Mouse (Mus musculus) retina, adult 2 months (tissue): ENCODE data around the gene Nasp.

Experiments used
- DNase-seq: peaks from one replicate; pipeline ENCODE4 v3.0.0-alpha.2; 2012; ENCODE audit warnings: low read depth, low spot score

Nasp gene

DNA sequence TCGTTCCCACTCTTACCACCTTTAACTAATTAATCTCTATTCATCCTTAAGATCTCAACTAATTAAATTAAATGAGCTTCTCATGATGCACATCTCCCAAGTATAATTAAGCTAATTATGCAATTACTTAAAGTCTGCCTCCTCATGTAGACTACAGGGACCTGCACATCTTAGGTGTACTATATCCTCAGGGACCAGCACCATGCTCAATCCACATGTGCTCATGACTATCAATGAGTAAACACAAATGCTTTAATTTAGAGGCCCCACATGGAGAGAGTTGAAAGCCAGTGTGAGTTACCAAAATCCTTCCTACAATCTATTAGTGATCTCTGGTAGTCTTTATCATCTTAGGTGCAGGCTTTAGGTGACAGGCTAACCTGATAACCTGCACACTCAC lies 7.5 kb upstream of the Nasp start:
- no peak for DNase-seq

DNA sequence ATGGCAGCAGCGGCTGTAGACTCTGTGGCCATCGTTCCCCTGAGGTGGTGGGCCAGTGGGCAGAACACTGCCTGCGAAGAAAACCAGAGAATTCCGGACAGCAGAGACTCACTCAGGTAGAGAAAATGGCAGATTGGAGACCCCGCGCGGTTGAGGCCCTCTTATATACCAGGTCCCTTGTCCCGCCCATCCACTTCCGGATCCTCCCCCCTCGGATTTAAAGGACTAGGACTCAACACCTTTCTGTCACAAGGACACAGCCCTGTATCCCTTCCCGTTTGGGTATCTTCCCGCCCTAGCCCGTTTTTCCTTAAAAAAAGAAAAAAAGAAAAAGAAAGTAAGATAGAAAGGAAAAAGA lies 403 bp downstream of the Nasp start:
- peak; percentile 81 for DNase-seq

DNA sequence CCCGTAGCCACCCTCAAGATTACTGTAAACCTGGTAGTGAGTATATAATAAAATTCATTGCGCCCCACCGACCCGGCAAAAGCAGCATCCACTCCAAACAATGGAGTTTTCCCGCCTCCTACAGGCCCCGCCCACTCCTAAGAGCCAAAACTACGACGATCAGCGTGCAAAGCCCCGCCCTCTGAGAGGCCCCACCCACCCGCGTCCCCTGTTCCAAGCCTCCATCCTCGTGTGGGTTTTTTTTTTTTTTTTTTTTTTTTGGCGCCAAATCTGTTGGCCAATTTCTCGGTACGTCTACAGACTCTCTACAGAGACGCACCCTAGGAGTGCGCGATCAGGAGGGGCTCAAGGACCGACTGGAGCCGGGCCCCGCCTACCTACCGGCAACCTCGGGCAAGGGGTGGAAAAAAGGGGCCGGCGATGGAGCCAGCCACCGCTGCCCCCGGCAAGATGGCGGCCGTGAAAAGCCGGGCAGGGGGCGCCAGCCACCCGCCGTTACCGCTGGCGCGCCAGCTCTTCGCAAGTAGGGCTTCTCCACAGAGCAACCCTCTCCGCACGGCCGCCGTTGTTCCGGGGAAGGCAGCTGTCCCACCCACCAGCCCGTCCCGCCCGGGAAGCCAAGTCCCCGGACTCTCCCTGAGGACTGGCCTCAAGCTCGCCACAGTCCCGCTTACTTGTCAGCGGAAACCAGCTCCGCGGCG lies 933 bp downstream of the Nasp start:
- DNase-seq, result no peak

DNA sequence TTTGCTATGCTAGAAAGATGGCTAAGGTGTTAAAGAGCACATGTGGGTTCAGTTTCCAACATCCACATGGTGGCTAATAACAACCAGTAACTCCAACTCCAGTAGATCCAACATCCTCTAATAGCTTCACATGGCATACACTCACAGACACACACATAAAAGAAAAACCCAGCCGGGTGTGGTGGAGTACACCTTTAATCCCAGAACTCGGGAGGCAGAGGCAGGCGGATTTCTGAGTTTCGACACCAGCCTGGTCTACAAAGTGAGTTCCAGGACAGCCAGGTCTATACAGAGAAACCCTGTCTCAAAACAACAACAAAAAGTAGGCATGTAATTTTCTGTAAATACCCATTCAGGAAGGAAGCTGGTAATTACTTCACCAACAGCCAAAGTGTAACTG lies 2.9 kb downstream of the Nasp start:
- DNase-seq, result no peak

DNA sequence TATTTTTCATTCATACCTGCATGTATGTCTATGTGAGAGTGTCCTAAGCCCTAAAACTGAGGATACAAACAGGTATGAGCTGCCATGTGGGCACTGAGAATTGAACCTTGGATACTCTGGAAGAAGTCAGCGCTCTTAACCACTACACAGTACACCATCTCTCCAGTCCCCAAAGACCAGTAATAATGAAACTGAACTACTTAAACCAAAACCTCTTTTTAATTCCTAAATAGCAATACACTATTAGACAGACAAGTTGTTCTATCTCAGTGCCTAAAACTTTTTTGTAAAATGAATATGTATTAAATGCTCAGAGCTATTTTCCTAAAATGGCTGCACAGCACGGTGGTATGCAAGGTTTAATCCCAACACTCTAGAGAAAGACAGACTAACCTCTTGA lies 12.5 kb downstream of the Nasp start:
- no peak for DNase-seq

DNA sequence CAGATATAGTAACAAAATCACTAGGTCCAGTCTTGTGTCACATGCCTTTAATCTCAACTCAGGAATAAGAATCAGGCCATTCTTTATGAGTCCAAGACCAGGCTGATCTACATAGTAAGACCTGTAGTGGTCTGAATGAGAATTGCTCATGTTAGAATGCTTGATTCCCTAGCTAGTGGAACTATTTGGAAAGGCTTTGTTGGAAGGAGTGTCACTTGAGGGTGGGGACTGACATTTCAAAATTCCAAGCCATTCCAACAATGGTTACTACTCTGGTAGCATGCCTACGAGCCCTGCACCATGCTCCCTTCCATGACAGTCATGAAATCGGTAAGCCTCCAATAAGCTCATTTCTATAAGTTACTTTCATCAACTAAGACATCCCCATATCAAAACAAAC lies 15.1 kb downstream of the Nasp start:
- no peak for DNase-seq

DNA sequence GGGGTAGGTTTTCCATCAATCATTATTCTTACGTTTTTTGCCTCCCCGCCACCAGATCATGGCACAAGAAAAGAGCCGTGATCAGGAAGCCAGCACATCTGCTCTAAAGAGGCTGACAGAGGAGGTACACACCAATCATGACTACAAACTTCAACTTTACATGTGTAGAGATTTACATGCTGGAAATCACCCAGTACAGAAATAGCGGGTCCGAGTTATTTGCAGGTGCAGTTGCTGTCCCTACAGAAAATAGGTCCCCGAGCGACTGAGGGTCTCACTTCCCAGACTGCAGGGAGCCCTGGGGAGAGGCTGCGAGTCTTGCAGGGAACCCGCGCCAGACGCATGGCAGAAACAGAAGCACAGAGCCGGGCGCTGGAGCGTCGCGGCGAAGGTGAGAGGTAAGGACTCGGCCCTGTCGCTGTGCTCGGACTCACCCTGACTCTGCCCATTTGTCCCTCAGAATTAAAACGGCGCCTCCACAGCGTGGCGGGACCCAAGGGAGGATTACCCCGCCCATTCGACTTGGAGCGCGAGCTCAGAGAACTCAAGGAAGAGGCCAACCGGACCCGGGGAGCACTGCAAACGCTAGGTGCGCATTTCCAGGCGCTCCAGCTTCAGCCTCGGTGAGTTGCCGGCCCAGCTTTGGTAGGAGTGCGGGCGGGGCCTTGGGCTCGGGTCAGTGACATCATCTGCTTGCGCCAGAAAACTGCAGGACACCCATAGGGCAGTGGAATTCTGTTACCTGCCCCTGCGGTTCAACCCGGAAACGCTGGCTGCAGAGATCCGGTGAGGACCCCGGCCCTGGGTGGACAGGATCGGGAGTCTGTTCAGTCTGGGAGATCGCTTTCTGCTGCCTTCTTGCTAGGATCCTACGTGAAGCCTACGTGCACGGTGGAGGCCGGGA lies 30.5 kb downstream of the Nasp start:
- peak; percentile 84 for DNase-seq

DNA sequence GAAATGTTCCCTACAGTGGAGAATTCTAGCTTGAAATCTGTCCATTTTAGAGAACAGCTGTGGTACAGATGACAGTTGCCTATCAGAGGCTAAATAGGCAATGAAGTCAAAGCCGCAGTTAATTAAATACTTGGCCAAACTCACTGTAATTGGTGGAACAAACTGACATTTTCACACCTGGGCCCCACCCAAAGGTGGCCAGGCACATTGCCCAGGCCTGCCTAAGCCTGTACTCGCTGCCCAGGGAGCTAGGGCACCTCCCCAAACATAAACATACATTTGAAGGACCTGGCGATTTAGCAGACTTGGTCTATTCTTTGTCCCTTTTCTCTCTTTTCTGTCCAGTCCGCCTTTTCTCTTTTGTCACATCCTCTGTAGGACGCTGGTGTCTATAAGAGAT lies 31.4 kb downstream of the Nasp start, which contains the start of gene Ccdc17:
Gene Ccdc17, plus strand, starts transcription at position 276 of the 400 bp plus-strand sequence.
- DNase-seq, result no peak

DNA sequence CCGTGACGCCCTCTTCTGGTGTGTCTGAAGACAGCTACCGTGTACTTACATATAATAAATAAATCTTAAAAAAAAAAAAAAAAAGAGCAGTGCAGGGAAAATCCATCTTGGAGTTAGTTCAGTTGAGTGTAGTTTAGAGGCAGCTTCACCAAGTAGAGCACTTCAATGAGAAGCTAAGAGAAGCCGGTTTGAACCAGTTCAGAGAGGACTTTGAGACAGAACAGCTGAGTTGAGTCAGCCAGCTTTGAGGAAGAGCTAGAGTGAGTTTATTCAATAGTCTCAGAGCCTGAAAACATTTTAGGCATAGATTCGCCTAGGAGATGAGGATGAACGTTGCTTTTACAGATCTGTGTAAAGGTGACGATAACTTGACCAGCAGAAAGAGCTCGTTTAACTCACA lies 31.9 kb downstream of the Nasp start:
- DNase-seq, result no peak

DNA sequence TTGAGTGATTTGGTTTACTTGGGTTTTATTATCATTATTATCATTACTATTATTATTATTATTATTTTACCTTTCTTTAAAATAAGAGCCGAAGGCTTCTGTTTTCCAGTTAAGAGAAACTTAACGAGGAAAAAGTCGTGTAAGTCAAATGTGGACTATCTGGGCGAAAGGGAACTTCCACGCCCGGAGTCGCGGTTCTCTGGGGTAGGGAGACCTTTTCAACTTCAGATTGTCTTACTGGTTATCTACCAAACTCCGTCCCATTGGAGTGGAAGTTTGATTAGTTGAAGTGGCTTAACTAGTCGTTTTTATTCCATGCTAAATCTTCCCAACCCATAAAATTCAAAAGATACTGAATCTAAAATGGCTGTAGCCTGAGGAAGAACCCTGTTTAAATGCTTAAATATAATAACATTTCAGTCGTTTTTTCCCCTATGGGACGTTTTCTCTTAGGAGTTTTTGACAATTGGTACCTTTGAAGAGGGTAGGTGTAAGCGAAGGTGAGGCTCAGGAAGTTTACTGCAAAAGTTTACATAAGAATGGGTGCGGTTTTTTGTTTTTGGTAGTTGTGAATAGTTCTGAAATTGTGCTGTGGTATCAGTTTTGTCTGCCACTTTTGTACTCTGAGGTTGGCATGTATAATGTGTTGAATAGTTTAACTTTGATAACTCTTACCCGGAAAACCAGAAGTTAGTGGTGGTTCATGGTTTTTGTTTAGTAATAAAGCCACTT lies 69.4 kb downstream of the Nasp start:
- no peak for DNase-seq

DNA sequence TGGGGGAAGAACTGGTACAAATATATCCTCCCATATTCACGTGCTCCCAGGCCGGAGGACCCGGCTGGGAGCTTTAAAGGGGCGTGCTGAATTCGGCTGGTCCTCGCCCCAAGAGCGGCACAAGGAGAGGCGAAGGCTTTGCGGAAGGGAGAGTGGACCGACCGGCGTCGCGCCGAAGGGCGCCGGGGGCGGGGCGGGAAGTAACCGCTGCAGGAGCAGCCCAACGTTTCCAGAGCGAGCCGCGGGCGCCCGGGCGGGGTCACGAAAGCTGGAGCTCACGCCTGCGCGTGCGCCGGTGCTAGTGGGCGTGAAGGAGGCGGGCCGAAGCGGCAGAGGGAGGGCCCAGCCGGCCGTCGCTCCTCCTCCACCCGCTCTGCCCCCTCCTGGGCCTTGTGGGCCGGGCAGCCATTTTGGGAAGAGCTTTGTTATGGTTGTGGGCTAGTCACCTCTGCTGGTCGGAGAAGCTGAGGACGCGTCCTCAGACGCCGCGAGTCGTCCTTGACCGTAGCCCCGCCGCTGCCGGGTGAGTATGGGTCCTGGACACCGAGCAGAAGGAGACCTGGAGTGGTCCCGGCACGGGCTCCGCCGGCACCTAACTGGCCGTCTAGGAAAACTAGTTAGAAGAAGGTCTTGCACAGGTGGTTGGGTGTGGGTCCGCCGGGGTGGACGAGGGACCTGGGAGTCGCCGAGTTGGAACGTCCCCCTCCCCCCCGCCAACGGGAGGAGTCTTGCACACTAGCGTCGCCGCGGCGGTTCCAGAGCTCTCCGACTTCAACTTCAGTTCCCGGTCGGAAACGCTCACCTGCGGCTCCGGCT lies 70.2 kb downstream of the Nasp start, which contains the start of gene Gpbp1l1:
Gene Gpbp1l1, plus strand, starts transcription at position 353 of the 816 bp plus-strand sequence.
- peak; percentile 89 for DNase-seq

DNA sequence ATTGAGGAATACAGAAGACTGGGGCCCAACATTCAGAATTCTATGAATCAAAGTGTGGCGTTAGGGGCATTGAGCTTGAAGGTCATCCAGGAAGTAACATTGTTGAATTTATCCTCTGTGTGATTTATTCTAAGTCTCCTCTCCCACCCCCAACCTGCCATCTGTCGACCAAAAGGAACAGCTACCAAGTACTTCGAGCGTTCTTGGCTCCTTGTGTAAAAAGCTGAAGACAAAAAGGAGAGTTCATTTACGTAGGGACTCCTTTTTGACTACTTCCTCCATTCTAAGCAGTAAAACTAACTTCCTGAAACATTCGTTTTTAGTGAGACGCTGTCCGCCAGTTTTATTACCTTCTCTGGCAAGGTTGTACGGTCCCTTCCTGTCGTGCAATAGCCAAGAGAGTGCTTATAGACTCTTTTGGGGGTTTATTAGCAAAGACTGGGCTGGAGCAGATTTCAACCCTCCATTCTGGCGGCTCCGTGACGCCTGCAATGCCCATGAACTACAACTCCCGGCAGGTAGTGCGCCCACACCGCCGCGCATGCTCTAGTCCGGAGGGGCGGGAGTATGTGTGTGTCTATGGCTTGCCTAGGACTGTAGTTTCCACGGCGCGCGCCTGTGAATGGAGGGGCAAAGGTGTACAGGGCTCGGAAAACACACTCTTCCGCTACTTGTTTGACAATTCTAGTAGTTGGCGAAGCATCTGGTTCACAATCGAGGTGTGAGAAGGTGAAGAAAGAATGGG lies 71.0 kb downstream of the Nasp start:
- DNase-seq, result peak; percentile 85

DNA sequence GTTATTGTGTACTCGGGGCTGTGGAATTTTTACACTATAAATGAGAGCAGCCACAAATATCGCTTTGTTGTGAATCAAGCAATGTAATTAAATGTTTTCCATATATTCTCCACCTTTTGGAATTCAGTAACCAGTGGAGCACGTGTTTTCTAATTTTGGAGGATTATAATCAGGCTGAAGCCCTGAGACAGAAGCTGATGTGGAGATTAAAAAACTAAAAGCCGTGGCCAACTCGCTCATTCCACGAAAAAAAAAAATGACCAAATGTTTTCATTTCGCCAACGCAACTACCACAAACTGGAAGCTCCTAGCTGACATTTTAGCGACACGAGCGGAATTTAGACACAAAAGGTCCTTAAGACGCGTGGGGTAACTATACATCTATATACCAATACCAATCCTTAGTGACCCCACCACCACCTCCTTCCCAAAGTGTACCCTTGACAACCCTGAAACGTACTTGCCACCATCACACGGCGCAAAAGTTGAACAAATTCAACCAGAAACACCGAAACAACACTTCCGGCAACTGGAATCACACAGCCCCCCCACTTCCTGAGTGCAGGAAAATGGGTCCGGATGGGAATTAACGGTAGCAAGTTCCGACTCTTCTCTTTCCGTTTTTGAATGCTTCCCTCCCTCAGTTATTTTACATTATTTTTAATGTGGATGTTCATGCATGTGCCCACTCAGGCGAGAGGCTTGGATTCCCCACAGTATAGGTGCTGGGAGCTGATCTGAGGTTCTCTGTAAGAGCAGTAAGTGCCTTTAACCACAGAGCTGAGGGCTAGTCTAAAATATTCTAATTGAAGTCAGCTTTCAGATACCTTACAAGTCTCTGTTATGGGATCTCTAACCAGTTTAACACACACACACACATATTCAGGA lies 72.1 kb downstream of the Nasp start, which contains the start of gene Tmem69:
Gene Tmem69, minus strand, starts transcription at position 524 of the 888 bp plus-strand sequence.
- peak; percentile 60 for DNase-seq

DNA sequence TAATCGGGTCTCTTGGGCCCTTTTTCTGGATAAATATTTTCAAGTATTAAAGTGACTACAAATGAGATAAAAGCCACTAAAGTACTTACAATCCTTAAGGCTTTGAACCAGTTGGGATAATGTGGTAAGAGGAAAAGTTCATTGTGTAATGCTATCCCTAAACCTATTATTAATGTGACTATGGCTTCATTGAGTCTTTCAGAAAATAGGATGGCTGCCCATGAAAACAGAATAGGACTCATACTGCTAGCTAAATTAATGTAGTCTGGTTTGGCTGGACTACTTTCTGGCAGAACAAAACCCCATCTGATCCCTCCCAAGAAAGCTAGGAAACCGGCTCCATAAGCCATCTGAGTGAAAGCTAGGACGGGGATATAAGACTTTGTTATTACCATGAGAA lies 74.7 kb downstream of the Nasp start:
- no peak for DNase-seq
